Mouse (Mus musculus) forelimb bud, embryonic 11.5 days (tissue): Measurements from ENCODE around the gene Yeats4.

Experiments used
- DNase-seq: peaks from one replicate; pipeline ENCODE4 v3.0.0-alpha.2; 2012; ENCODE audit warnings: low read depth, low spot score

The Yeats4 gene

DNA sequence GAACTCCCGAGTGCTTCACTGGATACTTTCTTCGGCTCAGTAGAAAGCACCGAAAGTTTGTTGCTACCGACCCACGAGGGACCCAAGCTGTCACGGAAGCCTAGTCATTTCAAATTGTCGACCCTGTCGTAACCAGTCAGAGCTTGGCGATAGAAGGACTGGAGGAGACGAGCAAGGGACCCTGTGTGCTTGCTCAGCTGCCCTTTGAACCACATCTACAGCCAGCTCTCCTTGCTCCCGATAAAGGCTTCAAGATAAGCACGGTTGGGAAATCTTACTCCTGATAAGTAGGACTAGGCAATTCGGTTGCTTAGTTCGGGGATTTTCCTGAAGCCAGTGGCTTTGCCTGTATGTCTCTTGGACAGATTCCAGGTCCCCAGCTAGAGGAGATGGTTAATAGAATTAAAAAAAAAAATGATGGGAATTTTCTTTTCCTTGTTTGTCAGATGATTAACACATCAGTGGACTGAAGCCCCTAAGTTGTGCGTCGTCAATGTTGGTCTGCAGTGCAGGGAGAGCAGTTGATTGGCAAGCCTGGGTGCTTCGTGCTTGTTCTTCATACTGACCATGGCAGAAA, 21.2 kb downstream of the Yeats4 start:
- no peak for DNase-seq

DNA sequence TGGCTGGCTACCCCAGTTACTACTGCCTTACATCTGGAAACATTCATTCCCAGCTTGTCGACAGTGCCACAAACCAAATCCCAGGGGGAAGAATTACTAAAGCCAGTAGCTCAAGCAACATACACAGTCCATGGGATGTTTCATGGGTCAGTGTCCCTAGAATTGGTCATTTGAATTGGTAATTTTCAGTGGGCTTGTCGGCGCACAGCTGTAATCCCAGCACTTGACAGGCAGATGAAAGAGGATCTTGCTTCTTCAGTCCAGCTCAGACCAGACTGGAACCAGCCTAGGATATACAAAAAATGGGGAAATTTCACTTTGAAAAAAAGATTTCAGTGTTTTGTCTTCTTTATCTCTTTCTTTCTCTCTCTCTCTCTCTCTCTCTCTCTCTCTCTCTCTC, 24.6 kb downstream of the Yeats4 start:
- DNase-seq, result peak; percentile 23

DNA sequence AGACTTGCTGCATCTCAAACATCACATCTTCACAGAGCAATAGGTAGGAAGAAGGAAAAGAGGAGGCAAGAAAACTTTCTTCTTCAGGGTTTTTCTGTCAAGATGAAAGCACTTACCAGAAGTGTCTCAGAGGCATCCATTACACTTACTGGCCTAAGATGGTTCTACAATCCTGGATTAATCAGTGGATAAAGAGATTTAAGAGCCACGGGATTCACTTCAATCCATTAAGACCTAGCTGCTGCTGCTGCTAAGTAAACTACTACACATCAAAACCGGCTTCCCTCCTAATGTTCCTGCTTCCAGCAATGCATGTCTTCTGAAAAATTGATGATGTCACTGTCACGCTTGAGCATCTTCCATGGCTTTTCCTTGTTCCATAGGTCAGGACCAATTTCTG, 27.6 kb downstream of the Yeats4 start:
- no peak for DNase-seq

DNA sequence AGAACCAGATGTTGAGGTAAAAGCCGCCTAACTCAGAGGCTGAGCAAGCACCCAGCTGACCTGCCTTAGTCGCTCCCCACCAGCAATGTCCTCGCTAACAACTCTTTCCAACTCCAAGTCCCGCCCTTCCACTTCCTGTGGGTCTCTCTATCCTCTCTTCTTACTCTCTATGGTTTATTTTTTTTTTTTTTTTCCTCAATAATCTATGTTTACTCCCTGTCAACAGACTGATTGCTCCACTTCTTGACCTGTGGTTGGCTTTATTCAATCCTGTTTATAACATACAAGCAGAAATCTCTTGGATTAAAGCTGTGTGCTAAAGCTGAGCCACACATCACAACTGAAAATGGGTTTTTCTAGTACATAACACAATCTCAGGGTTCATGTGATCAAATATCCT, 28.6 kb downstream of the Yeats4 start:
- DNase-seq, result no peak

DNA sequence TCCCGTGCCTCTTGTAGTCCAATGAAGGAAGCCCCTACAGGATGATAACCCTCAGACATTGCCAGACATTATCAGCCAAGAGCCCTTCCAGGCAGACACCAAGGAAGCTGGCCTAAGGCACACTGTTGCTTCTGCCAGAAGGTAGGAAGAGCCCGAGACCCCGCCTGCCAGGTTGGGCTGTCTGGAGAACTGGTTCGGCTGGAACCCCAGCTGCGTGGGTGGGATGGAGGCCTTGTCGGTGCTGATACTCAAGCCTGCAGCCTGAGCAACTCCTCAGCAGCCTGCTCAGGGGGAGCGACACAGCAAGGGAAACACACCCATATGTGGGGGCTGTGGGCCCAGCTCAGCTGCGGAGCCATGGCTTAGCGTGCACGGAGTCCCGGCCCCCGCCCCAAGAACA, 29.3 kb downstream of the Yeats4 start:
- DNase-seq, result no peak

DNA sequence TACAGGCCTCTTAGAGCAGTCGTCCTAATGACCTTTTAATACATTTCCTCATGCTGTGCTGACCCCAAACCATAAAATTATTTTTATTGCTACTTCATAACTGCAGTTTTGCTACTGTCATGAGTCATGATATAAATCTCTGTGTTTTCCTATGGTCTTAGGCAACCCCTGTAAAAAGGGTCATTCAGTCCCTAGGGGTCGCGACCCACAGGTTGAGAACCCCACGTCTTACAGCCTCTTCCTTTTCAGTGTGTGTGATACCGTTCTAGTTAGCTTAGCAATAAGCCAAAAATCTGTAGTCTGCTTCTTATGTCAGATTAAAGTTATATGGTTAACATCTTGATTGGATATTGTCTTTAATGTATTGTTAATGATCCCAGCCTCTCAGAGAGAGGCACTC, 30.9 kb downstream of the Yeats4 start:
- DNase-seq, result no peak

DNA sequence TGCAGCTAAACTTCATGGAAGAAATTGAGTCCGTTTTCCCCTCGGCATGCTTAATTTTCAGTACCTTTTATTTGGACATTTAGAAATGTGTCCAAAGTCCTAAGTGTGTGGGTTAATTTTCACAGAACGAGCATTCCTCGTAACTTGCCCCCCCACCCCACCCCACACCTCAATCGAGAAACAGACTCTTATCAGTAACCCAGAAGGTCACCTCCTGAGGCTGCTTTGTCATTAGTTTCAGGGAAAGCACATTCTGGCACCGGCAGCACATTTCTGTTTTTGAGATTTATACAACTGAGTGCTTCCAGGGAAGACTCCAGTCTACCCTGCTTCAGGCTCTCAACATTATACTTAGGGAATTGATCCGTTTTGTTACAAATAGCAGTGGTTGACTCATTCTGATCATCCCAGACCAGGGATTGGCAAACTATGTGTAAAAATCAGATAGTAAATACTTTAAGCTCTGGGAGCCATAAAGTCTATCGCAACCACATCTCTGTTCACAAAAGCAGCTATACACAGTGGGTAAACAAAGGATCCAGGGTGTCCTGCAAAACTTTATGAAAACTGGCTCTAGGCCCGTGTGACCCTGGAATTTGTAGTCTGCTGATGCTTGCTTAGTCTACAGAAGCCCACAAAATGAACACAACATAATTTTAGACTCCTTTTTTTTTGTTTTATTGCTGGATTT, 38.8 kb downstream of the Yeats4 start:
- no peak for DNase-seq

DNA sequence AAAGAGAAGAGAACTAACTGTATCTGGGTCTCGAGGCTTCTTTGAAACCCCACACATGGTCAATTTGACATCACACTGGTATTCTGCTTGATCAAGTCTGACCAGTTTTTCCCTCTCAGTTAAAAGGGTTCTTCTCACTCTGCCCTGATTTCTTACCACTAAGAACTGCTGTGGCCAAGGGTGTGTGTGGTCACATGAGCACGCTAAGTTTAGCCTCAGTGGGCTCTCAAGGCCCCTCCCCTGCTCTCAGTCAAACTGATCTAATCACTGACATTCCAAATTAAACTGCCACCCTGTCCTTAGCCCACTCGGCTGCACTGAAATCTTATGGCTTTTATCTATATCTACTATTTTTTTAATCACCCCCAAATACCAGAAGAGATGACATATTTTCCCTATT, 43.2 kb downstream of the Yeats4 start:
- DNase-seq, result no peak

DNA sequence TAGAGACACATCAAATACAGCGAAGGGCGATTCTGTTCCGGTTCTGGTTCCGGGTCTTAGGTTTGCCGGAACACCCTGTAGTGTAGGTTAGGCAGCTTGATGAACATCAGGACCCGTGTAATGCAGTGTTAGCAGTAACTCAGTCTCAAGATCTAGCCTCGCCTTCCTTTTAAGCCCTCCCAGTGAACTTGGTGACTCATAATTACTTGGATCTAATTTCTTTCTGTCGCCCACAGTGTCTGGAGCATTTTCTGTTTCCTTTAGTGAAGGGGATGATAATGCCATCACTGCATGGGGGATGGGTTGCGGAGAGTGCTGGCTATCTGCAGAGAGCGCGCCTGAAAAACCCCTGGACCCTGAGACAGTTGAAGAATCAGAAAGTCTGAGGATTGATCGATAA, 49.7 kb downstream of the Yeats4 start:
- no peak for DNase-seq

DNA sequence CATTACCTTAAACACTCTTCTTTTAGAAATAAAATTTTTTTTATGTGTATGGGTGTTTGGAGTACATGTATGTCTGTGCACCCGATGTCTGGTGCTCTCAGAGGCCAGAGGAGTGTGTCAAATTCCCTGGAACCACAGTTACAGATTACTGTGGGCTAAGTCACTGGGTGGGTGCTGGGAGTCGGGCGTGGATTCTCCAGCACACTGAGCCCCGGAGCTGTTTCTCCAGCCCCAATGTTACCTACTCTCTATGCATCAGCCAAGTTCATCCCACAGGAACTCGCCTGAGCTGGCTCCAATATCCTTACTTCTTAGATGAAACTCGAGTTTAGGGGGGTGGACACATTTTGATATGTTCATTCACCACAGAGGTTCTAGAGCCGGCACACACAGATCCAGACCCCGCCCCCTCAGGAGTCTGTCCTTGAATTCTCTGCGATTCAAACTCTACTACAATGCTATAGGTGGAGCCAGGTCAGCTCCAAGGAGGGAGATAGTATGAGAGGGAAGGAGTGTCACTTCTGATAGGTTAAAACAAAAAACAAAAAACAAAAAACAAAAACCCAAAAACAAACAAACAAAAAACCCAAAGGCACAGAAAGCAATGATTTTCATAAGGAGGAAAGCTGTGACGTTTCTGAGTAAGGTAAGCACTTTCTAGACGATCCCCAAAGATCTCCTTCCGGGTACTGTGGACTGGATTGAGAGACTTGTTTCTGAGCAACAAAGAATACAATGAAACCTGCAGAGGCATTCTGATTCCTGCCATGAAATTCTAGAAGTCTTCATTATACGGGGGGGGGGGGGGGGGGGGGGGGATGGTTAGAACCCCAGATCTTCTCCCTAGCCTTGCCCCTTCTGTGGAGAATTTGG, 50.5 kb downstream of the Yeats4 start:
- DNase-seq, result no peak

DNA sequence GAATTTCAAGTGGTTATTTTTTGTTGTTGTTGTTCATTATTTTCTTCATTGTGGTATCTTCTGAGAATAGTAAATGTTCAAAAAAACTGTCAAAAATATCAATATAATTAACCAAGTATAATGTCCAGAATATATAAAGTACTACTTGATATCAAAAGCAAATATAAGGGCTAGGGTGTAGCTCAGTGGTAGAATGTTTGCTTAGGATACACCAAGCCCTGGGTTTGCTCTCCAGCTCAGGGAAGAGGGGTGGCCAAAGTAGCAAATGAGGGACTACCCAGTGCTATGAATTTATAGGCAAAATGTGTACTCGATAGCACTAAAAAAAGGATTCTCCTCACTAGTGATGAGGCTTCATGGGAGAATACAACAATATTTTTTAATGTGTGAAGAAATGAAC, 51.2 kb downstream of the Yeats4 start:
- DNase-seq, result no peak

DNA sequence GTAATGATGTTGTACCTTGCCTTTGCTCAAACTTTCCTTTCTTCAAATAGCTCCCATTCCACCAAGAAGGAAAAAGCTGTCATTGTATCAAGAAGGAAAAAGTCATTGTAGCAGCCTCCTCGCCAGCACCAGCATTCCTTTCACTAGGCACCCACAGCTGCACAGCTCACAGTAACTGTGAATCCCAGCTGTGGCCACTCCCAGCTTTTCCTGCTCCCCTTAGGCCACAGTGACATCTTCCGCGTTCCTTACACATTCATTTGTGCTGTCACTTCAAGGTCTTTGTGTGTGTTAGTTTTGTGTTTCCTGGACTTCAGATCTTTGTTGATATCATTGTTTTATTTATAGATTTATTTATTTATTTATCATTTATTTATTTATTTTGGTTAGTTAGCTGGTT, 52.2 kb downstream of the Yeats4 start:
- DNase-seq, result no peak

DNA sequence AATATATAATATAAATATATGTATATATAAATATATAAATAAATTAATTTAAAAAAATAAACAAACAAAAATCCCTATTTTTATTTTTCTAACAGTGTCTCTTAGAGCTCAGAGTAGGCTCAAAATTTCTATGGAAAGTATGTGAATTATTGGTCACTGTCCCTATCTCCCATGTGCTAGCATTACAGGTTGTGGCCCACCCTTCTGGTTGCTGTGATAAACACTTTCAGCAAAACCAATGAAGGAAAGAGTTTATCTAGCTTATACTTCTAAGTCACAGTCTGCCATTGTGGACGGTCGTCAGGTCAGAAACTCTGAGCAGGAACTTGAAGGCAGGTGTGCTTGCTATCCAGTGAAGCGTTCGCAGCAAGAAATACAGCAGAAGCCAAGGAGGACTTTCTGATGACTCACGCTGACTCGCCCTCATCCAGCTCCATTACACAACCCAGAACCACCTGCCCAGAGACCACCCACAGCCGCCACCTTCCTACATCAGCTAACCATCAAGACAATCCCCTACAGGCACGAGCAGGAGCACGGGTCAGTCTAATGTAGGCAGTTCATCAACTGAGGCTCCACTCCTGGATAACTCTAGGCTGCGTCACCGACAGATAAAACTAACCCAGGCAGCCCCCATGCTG, 57.4 kb downstream of the Yeats4 start:
- DNase-seq, result no peak
